Mouse (Mus musculus) stomach, embryonic 14.5 days (tissue): ENCODE measurements around the gene Nkain2. TPM values are rescaled to one million over a fixed set of nuclear protein-coding genes. Genes with fewer than 3 reads are reported as not detected.

Source experiments
- ATAC-seq: fragments of 200-750 bp; cut with Nextera tagmentation; 2 replicates; pipeline ENCODE4 v1.8.0; 2017; ENCODE audit warnings: low read depth, moderate TSS enrichment; ENCODE audit not compliant: insufficient number of reproducible peaks, insufficient read depth, low FRiP score
- H3K27ac ChIP-seq: fragments of 300-500 bp; sonication (generic); 2 replicates; pipeline ENCODE4 v1.5.1; 2014; ENCODE audit warnings: mild to moderate bottlenecking, low read length, moderate library complexity, mixed read lengths
- H3K27me3 ChIP-seq: fragments of 300-500 bp; sonication (generic); 2 replicates; pipeline ENCODE4 v1.6.1; 2014; ENCODE audit warnings: low read length, control low read depth, mixed read lengths; ENCODE audit not compliant: control insufficient read depth, insufficient read depth
- H3K36me3 ChIP-seq: fragments of 300-500 bp; sonication (generic); 2 replicates; pipeline ENCODE4 v1.6.1; 2014; ENCODE audit warnings: mild to moderate bottlenecking, control low read depth, low read length, moderate library complexity, mixed read lengths; ENCODE audit not compliant: control insufficient read depth, insufficient read depth
- H3K4me1 ChIP-seq: fragments of 300-500 bp; sonication (generic); 2 replicates; pipeline ENCODE4 v1.6.1; 2014; ENCODE audit warnings: low read length, control low read depth, mixed read lengths; ENCODE audit not compliant: control insufficient read depth, insufficient read depth
- H3K4me2 ChIP-seq: fragments of 300-500 bp; sonication (generic); replicated peaks from 2 replicates; pipeline ENCODE4 v1.6.1; 2014; ENCODE audit warnings: low read depth, low read length, control low read depth
- H3K4me3 ChIP-seq: fragments of 300-500 bp; sonication (generic); 2 replicates; pipeline ENCODE4 v1.5.1; 2014; ENCODE audit warnings: low read depth, low read length, control low read depth
- H3K9ac ChIP-seq: fragments of 300-500 bp; sonication (generic); replicated peaks from 2 replicates; pipeline ENCODE4 v1.6.1; 2014; ENCODE audit warnings: low read depth, mild to moderate bottlenecking, control low read depth, low read length, moderate library complexity, mixed read lengths
- H3K9me3 ChIP-seq: fragments of 300-500 bp; sonication (generic); 2 replicates; pipeline ENCODE4 v1.6.1; 2016; ENCODE audit warnings: low read depth, low read length, control low read depth; ENCODE audit not compliant: control insufficient read depth
- WGBS: fragments of 180-500 bp; shearing (Covaris S2); extraction: QIAGEN DNeasy Blood & Tissue Kit; methylation state at CpG from one replicate; pipeline ENCODE4 v1.1.7; 2014; 5-methylcytosine and 5-hydroxymethylcytosine counted together
- polyA plus RNA-seq: library from polyadenylated mRNA; unstranded; fragments of >200 nt; fragmentation: Nextera tagmentation; extraction: Ambion mirVana; gene quantifications from 2 replicates; pipeline ENCODE4 v1.2.1, GENCODE M21; 2014

Nkain2 gene
- polyA plus RNA-seq, 1 experiment from 2014 or later: 1.9 TPM

DNA sequence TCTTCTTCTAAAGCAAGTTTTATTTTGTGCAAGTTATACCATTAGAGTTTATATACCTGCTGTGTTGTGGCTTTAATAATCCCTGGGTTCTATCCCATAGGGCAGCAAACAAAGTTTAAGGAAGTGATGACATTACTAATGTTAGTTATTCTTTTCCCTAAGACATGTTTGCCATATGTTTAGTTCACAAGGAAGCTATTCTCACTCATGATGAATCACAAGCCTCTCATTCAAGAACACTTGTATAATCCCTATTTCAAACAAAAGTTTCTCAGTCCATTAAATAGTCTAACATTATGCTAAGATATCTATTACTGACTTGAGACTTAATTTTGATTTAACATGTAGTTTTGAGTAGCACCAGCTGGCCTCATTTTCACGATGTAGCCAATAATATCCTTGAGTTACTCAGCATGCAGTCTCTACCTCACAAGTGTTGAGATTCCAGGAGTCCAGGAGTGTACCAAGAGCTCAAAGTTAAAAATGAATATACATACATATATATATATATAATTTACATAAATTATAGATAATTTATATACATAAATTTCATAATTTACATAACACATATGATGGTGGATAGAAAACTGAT is 395.6 kb downstream of the Nkain2 start:
- H3K4me1 ChIP-seq: no peaks in the 10 kb centered on the region
- no peaks in the 10 kb centered on the region for H3K9me3 ChIP-seq
- no peaks in the 10 kb centered on the region for H3K36me3 ChIP-seq
- ATAC-seq: peak; percentile 33; the same call in 1 of the 2 replicates
- H3K27ac ChIP-seq: no peak overlapping the region
- H3K27me3 ChIP-seq: no peaks in the 10 kb centered on the region
- H3K4me3 ChIP-seq: no peak overlapping the region
- H3K4me2 ChIP-seq: no peak overlapping the region
- no peak overlapping the region for H3K9ac ChIP-seq
- 57% methylated on average over 1 of the region's 1 CpGs for WGBS

DNA sequence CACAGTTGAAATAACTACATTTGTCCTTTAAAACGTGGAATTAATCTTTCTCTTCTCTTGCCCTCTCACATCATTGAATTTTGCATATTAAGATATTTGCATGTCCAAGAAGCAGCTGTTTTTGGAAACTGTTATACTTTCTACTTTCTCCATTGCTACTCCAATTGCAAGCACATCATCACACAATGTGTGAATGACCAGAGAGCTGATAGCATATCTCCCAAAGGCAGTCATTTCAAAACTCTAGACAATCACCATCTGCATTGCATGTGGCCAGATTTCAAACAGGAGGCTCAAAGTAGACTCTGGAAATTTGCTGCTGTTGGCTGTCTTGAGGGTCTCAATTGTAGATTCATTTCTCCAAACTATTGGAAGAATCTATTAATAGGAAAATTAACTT is 396.7 kb downstream of the Nkain2 start:
- WGBS: 74% methylated on average over 1 of the region's 1 CpGs
- Histone ChIP-seq H3K9me3 (no peaks in the 10 kb centered on the region), H3K4me2 (no peak overlapping the region), H3K9ac (no peak overlapping the region), H3K36me3 (no peaks in the 10 kb centered on the region), H3K27me3 (no peaks in the 10 kb centered on the region), H3K4me3 (no peak overlapping the region), H3K27ac (no peak overlapping the region), H3K4me1 (no peaks in the 10 kb centered on the region)
- ATAC-seq: no peak

DNA sequence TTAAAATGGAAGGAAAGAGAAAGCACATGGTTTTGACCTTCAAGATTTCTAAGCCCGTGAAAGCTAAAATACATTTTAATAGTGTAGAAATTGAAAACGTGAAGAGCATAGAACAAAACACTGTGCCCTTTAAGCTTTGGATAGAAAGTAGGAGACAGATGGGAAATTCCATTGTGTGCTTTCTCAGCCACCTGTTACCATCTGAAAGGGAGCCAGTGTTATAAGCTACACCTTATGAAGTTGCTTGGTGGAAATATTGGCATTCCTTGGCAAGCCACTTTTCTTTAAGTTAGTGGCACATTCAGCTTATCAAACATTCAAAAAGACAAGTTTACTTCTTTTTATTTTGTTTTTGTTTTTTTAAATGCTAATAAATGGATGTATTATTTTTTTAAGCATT is 427.5 kb downstream of the Nkain2 start:
- 74% methylated on average over 2 of the region's 2 CpGs for WGBS
- no peak overlapping the region for H3K4me3 ChIP-seq
- no peaks in the 10 kb centered on the region for H3K36me3 ChIP-seq
- H3K4me1 ChIP-seq: no peaks in the 10 kb centered on the region
- no peak overlapping the region for H3K27ac ChIP-seq
- H3K27me3 ChIP-seq: no peaks in the 10 kb centered on the region
- no peak overlapping the region for H3K4me2 ChIP-seq
- no peak overlapping the region for H3K9ac ChIP-seq
- no peak for ATAC-seq
- no peaks in the 10 kb centered on the region for H3K9me3 ChIP-seq

DNA sequence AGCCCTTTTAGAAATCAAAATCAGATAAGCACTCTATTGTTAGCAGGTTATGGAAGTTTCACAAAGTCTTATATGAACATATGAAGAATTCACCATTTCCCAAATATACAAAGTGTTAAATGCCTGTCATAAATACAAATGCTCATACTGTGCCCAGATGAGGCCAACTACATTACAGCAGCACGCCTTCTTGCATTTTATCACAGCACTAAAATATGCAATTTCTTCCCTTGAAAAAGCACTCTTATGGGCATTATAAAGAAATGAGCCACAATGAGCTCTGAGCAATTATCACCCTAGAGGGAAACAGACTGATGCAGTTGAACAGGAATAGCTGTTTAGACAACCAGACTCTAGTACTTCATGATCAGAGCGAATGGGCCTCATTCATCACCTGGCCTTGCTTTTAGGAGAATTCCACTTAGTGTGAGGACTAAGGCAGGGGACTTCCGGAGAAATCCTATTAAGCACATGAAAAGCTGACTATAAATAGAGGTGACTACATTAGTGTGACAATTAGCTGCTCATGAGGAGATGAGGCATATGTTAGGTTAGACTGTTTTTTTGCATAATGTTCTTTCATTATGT is 450.2 kb downstream of the Nkain2 start:
- no peak for ATAC-seq
- no peak overlapping the region for H3K4me2 ChIP-seq
- H3K4me3 ChIP-seq: no peak overlapping the region
- H3K4me1 ChIP-seq: no peaks in the 10 kb centered on the region
- H3K9me3 ChIP-seq: no peaks in the 10 kb centered on the region
- WGBS: 49% methylated on average over 3 of the region's 3 CpGs
- H3K27me3 ChIP-seq: no peaks in the 10 kb centered on the region
- H3K9ac ChIP-seq: no peak overlapping the region
- H3K27ac ChIP-seq: no peak overlapping the region
- H3K36me3 ChIP-seq: no peaks in the 10 kb centered on the region

DNA sequence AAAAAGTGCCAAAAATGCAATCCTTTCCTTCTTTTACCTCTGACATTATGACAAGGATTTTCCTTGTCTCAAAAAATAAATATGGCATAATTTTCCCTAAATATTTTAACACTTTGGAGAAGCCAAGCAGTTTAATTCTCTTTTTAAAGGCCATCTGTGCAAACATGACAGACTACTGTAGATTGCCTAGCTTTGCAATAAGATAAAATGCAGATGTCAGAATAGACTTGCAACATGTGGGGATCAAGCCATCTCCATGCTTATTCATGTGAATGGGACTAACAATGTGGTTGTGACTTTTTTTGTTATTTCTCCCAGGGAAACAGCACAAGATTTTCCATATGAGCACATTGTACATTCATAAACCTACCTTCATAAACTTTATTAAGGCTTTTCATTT is 476.0 kb downstream of the Nkain2 start:
- Histone ChIP-seq H3K36me3 (no peaks in the 10 kb centered on the region), H3K27me3 (no peaks in the 10 kb centered on the region), H3K27ac (no peak overlapping the region), H3K4me3 (no peak overlapping the region), H3K4me2 (no peak overlapping the region), H3K9me3 (no peaks in the 10 kb centered on the region), H3K9ac (no peak overlapping the region), H3K4me1 (no peaks in the 10 kb centered on the region)
- ATAC-seq: no peak

DNA sequence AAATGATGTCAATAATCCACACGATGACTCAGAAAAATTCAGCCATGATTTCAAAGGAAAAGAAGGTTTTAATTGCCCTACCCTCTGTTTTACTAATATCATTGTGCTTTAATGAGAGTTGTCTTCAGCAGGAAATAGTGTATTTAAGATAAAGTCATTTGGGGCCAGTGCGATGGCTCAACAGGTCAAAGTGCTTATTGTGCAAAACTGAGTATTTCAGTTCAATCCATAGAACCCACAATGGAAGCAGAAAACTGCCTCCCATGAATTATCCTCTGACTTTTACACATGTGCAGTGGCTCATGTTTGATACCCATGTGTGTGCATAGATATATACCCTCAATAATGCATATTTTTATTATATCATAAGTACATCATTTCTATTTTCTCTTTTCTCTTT is 478.9 kb downstream of the Nkain2 start:
- ATAC-seq: no peak
- no peaks in the 10 kb centered on the region for H3K9me3 ChIP-seq
- no peak overlapping the region for H3K4me2 ChIP-seq
- H3K27me3 ChIP-seq: no peaks in the 10 kb centered on the region
- H3K9ac ChIP-seq: no peak overlapping the region
- no peak overlapping the region for H3K4me3 ChIP-seq
- H3K27ac ChIP-seq: no peak overlapping the region
- H3K36me3 ChIP-seq: no peaks in the 10 kb centered on the region
- H3K4me1 ChIP-seq: no peaks in the 10 kb centered on the region
- 83% methylated on average over 2 of the region's 2 CpGs for WGBS

DNA sequence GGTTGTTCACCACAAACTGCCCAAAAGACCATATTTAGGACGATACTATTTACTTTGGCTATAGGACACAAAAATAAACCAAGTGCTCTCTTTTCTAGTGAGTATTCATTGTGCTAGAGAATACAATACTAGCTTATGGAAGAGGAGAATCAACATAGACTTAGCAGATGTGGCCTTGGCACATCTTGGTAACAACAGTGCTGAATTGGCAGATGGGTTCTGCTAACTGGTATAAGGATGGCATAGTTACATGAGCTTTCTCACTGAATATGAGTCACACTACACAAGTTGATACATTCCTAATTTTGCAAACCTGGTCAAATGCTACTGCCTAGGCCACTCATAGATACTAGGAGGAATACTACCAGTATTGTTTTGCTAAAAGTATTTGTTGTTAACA is 489.3 kb downstream of the Nkain2 start:
- ATAC-seq: no peak
- 80% methylated on average over 1 of the region's 1 CpGs for whole genome bisulfite sequencing
- H3K4me3 ChIP-seq: no peak overlapping the region
- no peaks in the 10 kb centered on the region for H3K4me1 ChIP-seq
- no peak overlapping the region for H3K9ac ChIP-seq
- no peaks in the 10 kb centered on the region for H3K27me3 ChIP-seq
- H3K27ac ChIP-seq: no peak overlapping the region
- no peak overlapping the region for H3K4me2 ChIP-seq
- H3K36me3 ChIP-seq: no peaks in the 10 kb centered on the region
- H3K9me3 ChIP-seq: no peaks in the 10 kb centered on the region

DNA sequence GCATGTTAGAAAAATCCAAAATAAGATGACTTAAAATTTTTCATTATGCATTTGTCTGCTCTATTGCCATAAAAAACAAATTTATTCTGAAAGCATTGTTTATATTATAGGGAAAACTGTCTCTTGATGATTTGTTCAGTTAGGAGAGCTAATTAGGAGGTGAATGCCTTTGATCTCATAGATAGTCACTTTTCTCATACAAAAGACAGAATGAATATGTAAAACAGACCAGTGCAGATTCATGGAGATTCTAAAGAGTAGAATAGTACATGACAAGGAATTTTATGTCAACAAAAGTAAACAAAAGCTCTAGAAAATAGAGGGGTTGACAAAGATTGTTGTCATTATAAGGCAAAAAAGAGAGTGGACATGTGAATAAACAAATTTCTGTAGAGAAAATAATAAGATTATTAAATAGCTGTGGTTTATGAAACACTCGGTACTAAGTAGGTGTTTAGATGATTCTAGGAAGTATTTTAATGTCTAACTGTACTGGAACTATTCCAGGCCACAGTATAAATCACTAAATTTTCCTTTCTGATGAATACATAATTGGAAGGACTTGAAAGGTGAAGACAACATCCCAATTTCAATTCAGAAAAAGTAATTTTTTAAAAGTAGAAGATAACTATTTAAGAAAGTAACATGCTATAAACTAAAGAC is 496.3 kb downstream of the Nkain2 start:
- 78% methylated on average over 1 of the region's 1 CpGs for WGBS
- no peak overlapping the region for H3K27ac ChIP-seq

More for the DNA sequence above, 496.3 kb downstream of the Nkain2 start:
- Histone ChIP-seq H3K36me3 (no peaks in the 10 kb centered on the region), H3K4me3 (no peak overlapping the region), H3K4me2 (no peak overlapping the region), H3K9ac (no peak overlapping the region), H3K4me1 (no peaks in the 10 kb centered on the region), H3K27me3 (no peaks in the 10 kb centered on the region), H3K9me3 (no peaks in the 10 kb centered on the region)
- ATAC-seq: no peak
